Mouse (Mus musculus) central nervous system, embryonic 11.5 days (tissue): ENCODE measurements around the gene Vmn1r181. TPM values are rescaled to one million over a fixed set of nuclear protein-coding genes. Genes with fewer than 3 reads are reported as not detected.

ENCODE experiments used
- polyA plus RNA-seq: library from polyadenylated mRNA; depleted of rRNA; stranded (reverse); fragments of >200 nt; gene quantifications from 2 replicates; pipeline ENCODE4 v1.2.3, GENCODE M21; 2012; rRNA removed

The Vmn1r181 gene
- polyA plus RNA-seq, result not detected in 2 replicates

GRCm38 (mm10) chr7:23974315-23974714, at the start of gene Vmn1r181:
TSS of gene Vmn1r181 (plus strand) at chr7:23974615.

GRCm38 (mm10) chr7:23926678-23927077, 47.7 kb upstream of the Vmn1r181 start, which contains the start of gene Vmn1r179:
TSS of gene Vmn1r179 (plus strand) at chr7:23926978.

GRCm38 (mm10) chr7:23950332-23950731, 24.1 kb upstream of the Vmn1r181 start, which contains the start of gene Vmn1r180:
TSS of gene Vmn1r180 (plus strand) at chr7:23950632.

GRCm38 (mm10) chr7:24001391-24001790, 27.0 kb downstream of the Vmn1r181 start, which contains the start of gene V1rd19:
TSS of gene V1rd19 (plus strand) at chr7:24001691.

Other genes with a start within 250 kb of the Vmn1r181 start
- not detected in 2 replicates for gene Vmn1r174, start 222.3 kb upstream of the Vmn1r181 start, polyA plus RNA-seq
- not detected in 2 replicates for gene Vmn1r175, start 164.0 kb upstream of the Vmn1r181 start, polyA plus RNA-seq
- gene Vmn1r176, start 137.2 kb upstream of the Vmn1r181 start, polyA plus RNA-seq, result not detected in 2 replicates
- not detected in 2 replicates for gene Vmn1r177, start 108.2 kb upstream of the Vmn1r181 start, polyA plus RNA-seq
- not detected in 2 replicates for gene Vmn1r178, start 82.6 kb upstream of the Vmn1r181 start, polyA plus RNA-seq
- gene Vmn1r179, start 47.6 kb upstream of the Vmn1r181 start, polyA plus RNA-seq, result not detected in 2 replicates
- not detected in 2 replicates for gene Vmn1r180, start 24.0 kb upstream of the Vmn1r181 start, polyA plus RNA-seq
- gene V1rd19, start 27.1 kb downstream of the Vmn1r181 start, polyA plus RNA-seq, result not detected in 2 replicates
- gene Vmn1r183, start 78.6 kb downstream of the Vmn1r181 start, polyA plus RNA-seq, result not detected in 2 replicates
- 32.3 and 35.1 TPM in 2 replicates for gene Zfp180, start 107.3 kb downstream of the Vmn1r181 start, polyA plus RNA-seq
- gene Zfp112, start 137.7 kb downstream of the Vmn1r181 start, polyA plus RNA-seq, result 2.6 and 3.6 TPM in 2 replicates
- gene Zfp235, start 159.6 kb downstream of the Vmn1r181 start, polyA plus RNA-seq, result 9.4 and 12.1 TPM in 2 replicates
- 2.0 and 3.0 TPM in 2 replicates for gene Zfp114, start 200.4 kb downstream of the Vmn1r181 start, polyA plus RNA-seq
- gene Zfp111, start 236.8 kb downstream of the Vmn1r181 start, polyA plus RNA-seq, result 6.3 and 7.0 TPM in 2 replicates